Mouse (Mus musculus): ENCODE results near the gene Mylk4. TPM values are rescaled to one million over a fixed set of nuclear protein-coding genes. Genes with fewer than 3 reads are reported as not detected.

Mylk4 gene
- polyA plus RNA-seq (2012; rRNA removed) = 0.14 and 0.20 TPM in 2 replicates

GRCm38 (mm10) chr13:32783816-32784215 is at the start of gene Mylk4:
Gene Mylk4, minus strand, starts transcription at chr13:32783954.

GRCm38 (mm10) chr13:32802259-32803081 is 18.7 kb upstream of the Mylk4 start, which contains the start of gene D930007J09Rik:
Gene D930007J09Rik, minus strand, starts transcription at chr13:32802849.

GRCm38 (mm10) chr13:32801693-32802221 is 18.0 kb upstream of the Mylk4 start, which contains the start of gene Wrnip1:
Gene Wrnip1, plus strand, starts transcription at chr13:32802038.

Other genes with a start within 250 kb of the Mylk4 start
- 67.3 and 81.6 TPM in 2 replicates for gene Wrnip1, start 18.1 kb upstream of the Mylk4 start, polyA plus RNA-seq (2012; rRNA removed)
- gene D930007J09Rik, start 18.9 kb upstream of the Mylk4 start, polyA plus RNA-seq (2012; rRNA removed) = 1.8 TPM in 1 of 2 replicates, not detected in the other
- 4.9 and 7.5 TPM in 2 replicates for gene Serpinb1a, start 67.2 kb upstream of the Mylk4 start, polyA plus RNA-seq (2012; rRNA removed)
- not detected in 2 replicates for gene Serpinb1c, start 114.3 kb upstream of the Mylk4 start, polyA plus RNA-seq (2012; rRNA removed)
- 10.3 and 11.8 TPM in 2 replicates for gene Serpinb6b, start 181.3 kb upstream of the Mylk4 start, polyA plus RNA-seq (2012; rRNA removed)
- 4.8 and 6.4 TPM in 2 replicates for gene Serpinb9, start 219.3 kb upstream of the Mylk4 start, polyA plus RNA-seq (2012; rRNA removed)
- gene Serpinb9b, start 243.5 kb upstream of the Mylk4 start, polyA plus RNA-seq (2012; rRNA removed) = 0.31 and 0.55 TPM in 2 replicates

Data from ovary, adult 2 months (tissue).